Mouse (Mus musculus) kidney, postnatal 0 days (tissue): ENCODE data around the gene Mgrn1. TPM values are rescaled to one million over a fixed set of nuclear protein-coding genes. Genes with fewer than 3 reads are reported as not detected.
A peak's percentile ranks its signal among the peaks of the same experiment; 100 is the strongest.

Experiments used
- ATAC-seq: fragments of 200-750 bp; cut with Nextera tagmentation; replicated peaks from 2 replicates; pipeline ENCODE4 v1.8.0; 2017; ENCODE audit warnings: low read depth, moderate number of reproducible peaks, moderate TSS enrichment, moderate library complexity; ENCODE audit not compliant: low FRiP score
- DNase-seq: peaks from one replicate; pipeline ENCODE4 v3.0.0-alpha.2; 2016; ENCODE audit warnings: low spot score
- H3K27ac ChIP-seq: fragments of 300-500 bp; sonication (generic); 2 replicates; pipeline ENCODE4 v1.5.1; 2014; ENCODE audit warnings: mild to moderate bottlenecking
- H3K27me3 ChIP-seq: fragments of 300-500 bp; sonication (generic); 2 replicates; pipeline ENCODE4 v1.6.1; 2014; ENCODE audit warnings: low read length, mixed read lengths; ENCODE audit not compliant: insufficient read depth
- H3K36me3 ChIP-seq: fragments of 300-500 bp; sonication (generic); 2 replicates; pipeline ENCODE4 v1.6.1; 2014; ENCODE audit warnings: low read length, mixed read lengths; ENCODE audit not compliant: insufficient read depth
- H3K4me1 ChIP-seq: fragments of 300-500 bp; sonication (generic); replicated peaks from 2 replicates; pipeline ENCODE4 v1.6.1; 2014; ENCODE audit warnings: antibody characterized with exemption, low read length, mixed read lengths; ENCODE audit not compliant: insufficient read depth
- H3K4me2 ChIP-seq: fragments of 300-500 bp; sonication (generic); 2 replicates; pipeline ENCODE4 v1.6.1; 2014; ENCODE audit warnings: mild to moderate bottlenecking, low read length, moderate library complexity, mixed read lengths
- H3K4me3 ChIP-seq: fragments of 300-500 bp; sonication (generic); replicated peaks from 2 replicates; pipeline ENCODE4 v1.5.1; 2014; ENCODE audit warnings: low read depth, low read length
- H3K9ac ChIP-seq: fragments of 300-500 bp; sonication (generic); 2 replicates; pipeline ENCODE4 v1.6.1; 2014; ENCODE audit warnings: low read depth, low read length
- H3K9me3 ChIP-seq: fragments of 300-500 bp; sonication (generic); replicated peaks from 2 replicates; pipeline ENCODE4 v1.6.1; 2016; ENCODE audit warnings: low read length, inconsistent platforms, mixed read lengths
- CTCF ChIP-seq: IDR thresholded peaks from 2 replicates; pipeline ENCODE4 v1.5.1; 2016; ENCODE audit warnings: antibody characterized with exemption, low read depth, mild to moderate bottlenecking, moderate library complexity
- WGBS: fragments of 180-500 bp; shearing (Covaris S2); extraction: QIAGEN DNeasy Blood & Tissue Kit; methylation state at CpG from one replicate; pipeline ENCODE4 v1.1.7; 2014; 5-methylcytosine and 5-hydroxymethylcytosine counted together
- polyA plus RNA-seq: library from polyadenylated mRNA; unstranded; fragments of >200 nt; fragmentation: Nextera tagmentation; extraction: Ambion mirVana; gene quantifications from 2 replicates; pipeline ENCODE4 v1.2.1, GENCODE M21; 2015

Gene Mgrn1
- polyA plus RNA-seq: 85.9 and 99.0 TPM in 2 replicates

GRCm38 (mm10) chr16:4885760-4886689 is at the start of gene Mgrn1:
TSS of gene Mgrn1 (plus strand) at chr16:4886249.
- no peaks in the 10 kb centered on the region for H3K9me3 ChIP-seq
- ATAC-seq: peak; percentile 85
- peak within 1 kb of the TSS; percentile 91 for H3K9ac ChIP-seq
- peak within 1 kb of the TSS; percentile 90 for H3K4me3 ChIP-seq
- peak; percentile 96 for DNase-seq
- WGBS: under 1% methylated on average over 55 of the region's 74 CpGs
- H3K4me1 ChIP-seq: peaks cover 20% of the 10 kb centered on the region
- H3K36me3 ChIP-seq: no peaks in the 10 kb centered on the region
- H3K4me2 ChIP-seq: peak within 1 kb of the TSS; percentile 79
- no peaks in the 10 kb centered on the region for H3K27me3 ChIP-seq
- H3K27ac ChIP-seq: peak within 1 kb of the TSS; percentile 95
- no peak for TF ChIP-seq CTCF

GRCm38 (mm10) chr16:4837631-4838030 is 48.4 kb upstream of the Mgrn1 start:
- no peak overlapping the region for H3K9ac ChIP-seq
- ATAC-seq (no peak), DNase-seq (no peak)
- H3K4me1 ChIP-seq: no peaks in the 10 kb centered on the region
- TF ChIP-seq CTCF: no peak
- no peak overlapping the region for H3K27ac ChIP-seq
- H3K36me3 ChIP-seq: no peaks in the 10 kb centered on the region
- H3K4me3 ChIP-seq: no peak overlapping the region
- WGBS: 83% methylated on average over 3 of the region's 3 CpGs
- H3K4me2 ChIP-seq: no peak overlapping the region
- no peaks in the 10 kb centered on the region for H3K27me3 ChIP-seq
- no peaks in the 10 kb centered on the region for H3K9me3 ChIP-seq

DNA sequence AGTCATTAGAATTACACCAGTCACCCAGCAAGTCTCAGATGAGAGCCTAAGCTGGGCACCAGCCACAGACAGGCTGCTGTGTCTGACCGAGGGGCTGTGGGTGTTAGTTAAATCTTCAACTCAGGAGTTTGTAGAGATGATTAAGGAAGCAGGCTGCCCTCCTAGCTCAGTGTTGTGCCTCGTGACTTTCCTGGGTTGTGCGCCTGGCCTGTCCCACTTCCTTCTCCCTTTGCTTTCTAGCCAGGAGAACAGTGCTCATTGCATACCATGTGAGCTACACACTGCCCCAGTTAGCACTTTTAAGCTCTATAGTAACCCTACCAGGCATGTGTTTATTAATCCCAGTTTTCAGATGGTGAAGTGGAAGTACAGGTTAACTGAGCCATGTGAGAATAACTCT is 46.5 kb upstream of the Mgrn1 start:
- WGBS: 79% methylated on average over 3 of the region's 3 CpGs
- Histone ChIP-seq H3K9ac (no peak overlapping the region), H3K4me2 (no peak overlapping the region), H3K4me3 (no peak overlapping the region), H3K4me1 (no peaks in the 10 kb centered on the region), H3K27ac (no peak overlapping the region), H3K27me3 (no peaks in the 10 kb centered on the region), H3K36me3 (no peaks in the 10 kb centered on the region), H3K9me3 (no peaks in the 10 kb centered on the region)
- no peak for TF ChIP-seq CTCF
- no peak for DNase-seq
- no peak for ATAC-seq

- Histone ChIP-seq H3K4me1 (no peaks in the 10 kb centered on the region), H3K9me3 (no peaks in the 10 kb centered on the region), H3K27me3 (no peaks in the 10 kb centered on the region), H3K4me3 (no peak overlapping the region), H3K9ac (no peak overlapping the region), H3K27ac (no peak overlapping the region), H3K4me2 (no peak overlapping the region), H3K36me3 (no peaks in the 10 kb centered on the region)
- ATAC-seq: no peak
- DNase-seq: no peak
- TF ChIP-seq CTCF: no peak
- WGBS: 77% methylated on average over 8 of the region's 8 CpGs
Observed at GRCm38 (mm10) chr16:4840231-4840630, 45.8 kb upstream of the Mgrn1 start.

- no peak for TF ChIP-seq CTCF
- H3K27me3 ChIP-seq: no peaks in the 10 kb centered on the region
- ATAC-seq: no peak
Observed at GRCm38 (mm10) chr16:4847041-4847440, 39.0 kb upstream of the Mgrn1 start.

GRCm38 (mm10) chr16:4848090-4848489 is 38.0 kb upstream of the Mgrn1 start:
- DNase-seq (no peak), ATAC-seq (no peak)
- WGBS: 93% methylated on average over 2 of the region's 2 CpGs
- no peak overlapping the region for H3K9ac ChIP-seq
- H3K4me1 ChIP-seq: no peaks in the 10 kb centered on the region
- H3K27me3 ChIP-seq: no peaks in the 10 kb centered on the region
- no peaks in the 10 kb centered on the region for H3K9me3 ChIP-seq
- no peak overlapping the region for H3K4me2 ChIP-seq
- no peak overlapping the region for H3K4me3 ChIP-seq
- no peak for TF ChIP-seq CTCF
- no peak overlapping the region for H3K27ac ChIP-seq
- H3K36me3 ChIP-seq: no peaks in the 10 kb centered on the region

More at GRCm38 (mm10) chr16:4847041-4847440, 39.0 kb upstream of the Mgrn1 start:
- Histone ChIP-seq H3K4me2 (no peak overlapping the region), H3K4me1 (no peaks in the 10 kb centered on the region), H3K9me3 (no peaks in the 10 kb centered on the region), H3K27ac (no peak overlapping the region), H3K4me3 (no peak overlapping the region), H3K36me3 (no peaks in the 10 kb centered on the region), H3K9ac (no peak overlapping the region)
- DNase-seq: no peak
- 90% methylated on average over 3 of the region's 3 CpGs for WGBS
